Mouse (Mus musculus) heart, adult 2 months (tissue): ENCODE data around the gene Leng9. TPM values are rescaled to one million over a fixed set of nuclear protein-coding genes. Genes with fewer than 3 reads are reported as not detected.
"Not testable (repeated sequence)": the region's sequence is repeated elsewhere in the genome, so short reads cannot be mapped to it uniquely, and the experiment has no call there.

Experiments
- DNase-seq, 2 experiments: peaks; one replicate each; pipeline ENCODE4 v3.0.0; 2021
- H3K27ac ChIP-seq: fragments of 200-600 bp; 2 replicates; pipeline ENCODE4 v1.8.1; 2022
- H3K27me3 ChIP-seq: fragments of 200-500 bp; 2 replicates; pipeline ENCODE4 v1.6.1; 2012; ENCODE audit warnings: mild to moderate bottlenecking, low read length, inconsistent platforms, mixed read lengths; ENCODE audit not compliant: control insufficient read depth, insufficient read depth
- H3K36me3 ChIP-seq: fragments of 200-500 bp; 2 replicates; pipeline ENCODE4 v1.6.1; 2012; ENCODE audit warnings: low read length, inconsistent platforms; ENCODE audit not compliant: control insufficient read depth, insufficient read depth
- H3K4me1 ChIP-seq: fragments of 200-500 bp; 2 replicates; pipeline ENCODE4 v1.6.1; 2011; ENCODE audit warnings: low read length; ENCODE audit not compliant: control insufficient read depth, insufficient read depth
- H3K4me3 ChIP-seq: fragments of 200-600 bp; 2 replicates; pipeline ENCODE4 v1.8.1; 2022
- H3K79me2 ChIP-seq: fragments of 200-500 bp; replicated peaks from 2 replicates; pipeline ENCODE4 v1.6.1; 2012; ENCODE audit warnings: mild to moderate bottlenecking, inconsistent platforms, low read length, moderate library complexity, mixed read lengths; ENCODE audit not compliant: control insufficient read depth, insufficient read depth
- H3K9ac ChIP-seq: fragments of 200-500 bp; 2 replicates; pipeline ENCODE4 v1.6.1; 2012; ENCODE audit warnings: low read depth, mild to moderate bottlenecking, control low read depth, inconsistent platforms, low read length, mixed read lengths
- CTCF ChIP-seq: fragments of 200-600 bp; IDR thresholded peaks from 2 replicates; pipeline ENCODE4 v1.8.1; 2022; ENCODE audit warnings: antibody characterized with exemption, mild to moderate bottlenecking, moderate library complexity
- EP300 ChIP-seq: fragments of 200-500 bp; IDR thresholded peaks from 2 replicates; pipeline ENCODE4 v1.6.1; 2011; ENCODE audit warnings: low read depth, low read length, control low read depth; ENCODE audit not compliant: insufficient read depth
- POLR2A ChIP-seq: fragments of 200-500 bp; IDR thresholded peaks from 2 replicates; pipeline ENCODE4 v1.6.1; 2011; ENCODE audit warnings: mild to moderate bottlenecking, low read depth, low read length, control low read depth; ENCODE audit not compliant: insufficient read depth
- WGBS: fragments of 180-500 bp; shearing (Covaris S2); methylation state at CpG from one replicate; pipeline ENCODE4 v1.1.7; 2018; 5-methylcytosine and 5-hydroxymethylcytosine counted together
- intact Hi-C: fragments of 180-260 bp; cut with DNase I; formaldehyde crosslinking; loops from one replicate; pipeline ENCODE4 v1.15.1; 2025
- polyA plus RNA-seq: library from polyadenylated mRNA; depleted of rRNA; stranded (reverse); fragments of >200 nt; gene quantifications from 2 replicates; pipeline ENCODE4 v1.2.3, GENCODE M21; 2012
- total RNA-seq, 2 experiments: library from RNA; stranded (reverse); gene quantifications; 2 replicates each; pipeline ENCODE4 v1.2.3; 2021

Gene Leng9
- total and polyA plus RNA-seq, 3 experiments: 2.2 to 3.7 (median 3.3) TPM

- Histone ChIP-seq H3K36me3 (no peaks in the 10 kb centered on the region), H3K4me3 (peak within 1 kb of the TSS; percentile 57), H3K27me3 (no peaks in the 10 kb centered on the region), H3K9ac (peak within 1 kb of the TSS; percentile 64), H3K27ac (peak within 1 kb of the TSS; percentile 80), H3K79me2 (no peaks in the 10 kb centered on the region), H3K4me1 (peaks cover 1% of the 10 kb centered on the region; the same call in 1 of the 2 replicates)
- peak; percentile 40; the same call in 1 of the 2 replicates for TF ChIP-seq POLR2A
- no peak for TF ChIP-seq EP300
- DNase-seq: peak; percentile 69 to 75
- WGBS: under 1% methylated on average over 20 of the region's 20 CpGs
- intact Hi-C loops: loop anchor here (2.0 kb wide), 1 partner anchor 13 kb away; the partner anchor contains the start of gene Leng9
Measured at GRCm38 (mm10) chr7:4164090-4164910, 14.1 kb upstream of the Leng9 start, which contains the start of gene Cdc42ep5. Gene Cdc42ep5 (minus strand): TSS chr7:4164860.

- intact Hi-C loops: loop anchor here (2.0 kb wide), 1 partner anchor 13 kb away; the partner anchor contains the start of gene Leng9
- no peaks in the 10 kb centered on the region for H3K27me3 ChIP-seq
- H3K79me2 ChIP-seq: no peaks in the 10 kb centered on the region
- H3K4me3 ChIP-seq: peak overlapping the region; percentile 57
- H3K27ac ChIP-seq: peak overlapping the region; percentile 80
- TF ChIP-seq CTCF (no peak), POLR2A (no peak), EP300 (no peak)
- DNase-seq: peak in 1 of 2 experiments; percentile 29
- peaks cover 1% of the 10 kb centered on the region; the same call in 1 of the 2 replicates for H3K4me1 ChIP-seq
- 1% methylated on average over 11 of the region's 11 CpGs for WGBS
- no peaks in the 10 kb centered on the region for H3K36me3 ChIP-seq
- H3K9ac ChIP-seq: peak overlapping the region; percentile 64
Measured at GRCm38 (mm10) chr7:4163571-4164072, 13.4 kb upstream of the Leng9 start.

- peak; percentile 28 for TF ChIP-seq CTCF
- H3K36me3 ChIP-seq, H3K4me3 ChIP-seq, H3K4me1 ChIP-seq, H3K27me3 ChIP-seq, DNase-seq, H3K79me2 ChIP-seq, H3K27ac ChIP-seq, intact Hi-C loops, H3K9ac ChIP-seq: not testable (repeated sequence)
- 97% methylated on average over 4 of the region's 4 CpGs for WGBS
Measured at GRCm38 (mm10) chr7:4161596-4161995, 11.4 kb upstream of the Leng9 start.

GRCm38 (mm10) chr7:4154976-4155375 lies 4.8 kb upstream of the Leng9 start:
- Histone ChIP-seq H3K36me3 (no peaks in the 10 kb centered on the region), H3K27ac (no peak overlapping the region), H3K4me3 (no peak overlapping the region), H3K4me1 (no peaks in the 10 kb centered on the region; the same call in 1 of the 2 replicates), H3K79me2 (no peaks in the 10 kb centered on the region), H3K9ac (no peak overlapping the region), H3K27me3 (no peaks in the 10 kb centered on the region)
- 54% methylated on average over 4 of the region's 4 CpGs for WGBS
- TF ChIP-seq CTCF (no peak), EP300 (no peak), POLR2A (no peak)
- no peak for DNase-seq
- intact Hi-C loops: loop anchor here (10.0 kb wide), 1 partner anchor 650 kb away; no protein-coding TSS in a partner anchor

GRCm38 (mm10) chr7:4154356-4154755 lies 4.2 kb upstream of the Leng9 start:
- intact Hi-C loops: loop anchor here (10.0 kb wide), 1 partner anchor 650 kb away; no protein-coding TSS in a partner anchor
- Histone ChIP-seq H3K79me2 (no peaks in the 10 kb centered on the region), H3K36me3 (no peaks in the 10 kb centered on the region), H3K27me3 (no peaks in the 10 kb centered on the region), H3K9ac (no peak overlapping the region), H3K27ac (no peak overlapping the region), H3K4me1 (no peaks in the 10 kb centered on the region; the same call in 1 of the 2 replicates), H3K4me3 (no peak overlapping the region)
- TF ChIP-seq POLR2A (no peak), CTCF (no peak), EP300 (no peak)
- WGBS: 56% methylated on average over 5 of the region's 5 CpGs
- DNase-seq: no peak

GRCm38 (mm10) chr7:4151241-4151640 lies 1.1 kb upstream of the Leng9 start:
- whole genome bisulfite sequencing: 40% methylated on average over 22 of the region's 22 CpGs
- no peaks in the 10 kb centered on the region for H3K27me3 ChIP-seq
- H3K9ac ChIP-seq: no peak overlapping the region
- H3K79me2 ChIP-seq: no peaks in the 10 kb centered on the region
- intact Hi-C loops: loop anchor here (2.0 to 10.0 kb wide), 2 partner anchors 14 to 654 kb away; partner anchors contain the start of gene Cdc42ep5
- H3K4me1 ChIP-seq: peaks cover 4% of the 10 kb centered on the region
- no peaks in the 10 kb centered on the region for H3K36me3 ChIP-seq
- DNase-seq: no peak
- peak overlapping the region; percentile 99; the same call in 1 of the 2 replicates for H3K27ac ChIP-seq
- H3K4me3 ChIP-seq: no peak overlapping the region
- TF ChIP-seq EP300 (no peak), POLR2A (no peak), CTCF (no peak)
